Mouse (Mus musculus) midbrain, embryonic 10.5 days (tissue): ENCODE measurements at regions not wholly inside any gene's neighbourhood (a gene's known extent, or its start where the extent isn't known, plus 50 kb on each side); places are given as distances from the start of the nearest gene placed in this dataset.

Source experiments
- DNase-seq: peaks from one replicate; pipeline ENCODE4 v3.0.0-alpha.2; 2017; ENCODE audit warnings: low spot score
- H3K27ac ChIP-seq: fragments of 300-500 bp; sonication (generic); replicated peaks from 2 replicates; pipeline ENCODE4 v1.5.1; 2016; ENCODE audit warnings: mild to moderate bottlenecking
- H3K27me3 ChIP-seq: fragments of 300-500 bp; sonication (generic); 2 replicates; pipeline ENCODE4 v1.6.1; 2016; ENCODE audit warnings: low read depth, mild to moderate bottlenecking; ENCODE audit not compliant: poor library complexity, severe bottlenecking
- H3K36me3 ChIP-seq: fragments of 300-500 bp; sonication (generic); 2 replicates; pipeline ENCODE4 v1.6.1; 2016; ENCODE audit warnings: mild to moderate bottlenecking, moderate library complexity
- H3K4me1 ChIP-seq: fragments of 300-500 bp; sonication (generic); 2 replicates; pipeline ENCODE4 v1.6.1; 2016
- H3K4me3 ChIP-seq: fragments of 300-500 bp; sonication (generic); 2 replicates; pipeline ENCODE4 v1.5.1; 2016; ENCODE audit warnings: mild to moderate bottlenecking, moderate library complexity
- H3K9me3 ChIP-seq: fragments of 300-500 bp; sonication (generic); replicated peaks from 2 replicates; pipeline ENCODE4 v1.6.1; 2016; ENCODE audit warnings: mild to moderate bottlenecking
- WGBS: fragments of 180-500 bp; shearing (Covaris S2); methylation state at CpG from one replicate; pipeline ENCODE4 v1.1.7; 2016; 5-methylcytosine and 5-hydroxymethylcytosine counted together

DNA sequence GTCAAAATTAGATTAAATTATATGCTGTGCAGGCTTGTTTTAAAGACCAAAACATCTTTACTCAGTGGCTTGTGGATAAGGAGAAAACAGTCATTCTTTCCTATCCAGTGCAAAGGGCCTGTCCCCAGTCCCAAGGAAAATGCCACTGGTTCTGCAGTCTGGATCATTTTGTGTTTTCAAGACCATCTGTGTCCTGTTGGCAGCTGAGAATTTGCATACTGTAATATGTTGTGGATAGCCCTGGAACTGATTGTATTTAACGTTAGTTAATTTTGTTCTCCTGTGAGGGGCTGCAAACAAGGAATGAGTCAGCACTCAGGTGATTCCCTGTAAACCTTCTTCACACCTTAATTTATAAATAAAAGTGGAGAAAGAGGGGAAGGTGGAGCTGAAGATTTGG lies 217.9 kb upstream of the B430305J03Rik start:
- H3K4me3 ChIP-seq, result no peak overlapping the region
- DNase-seq, result no peak
- no peaks in the 10 kb centered on the region for H3K36me3 ChIP-seq
- no peaks in the 10 kb centered on the region for H3K9me3 ChIP-seq
- no peak overlapping the region for H3K27ac ChIP-seq
- H3K27me3 ChIP-seq, result no peaks in the 10 kb centered on the region
- no peaks in the 10 kb centered on the region for H3K4me1 ChIP-seq
- 82% methylated on average over 1 of the region's 1 CpGs for WGBS

DNA sequence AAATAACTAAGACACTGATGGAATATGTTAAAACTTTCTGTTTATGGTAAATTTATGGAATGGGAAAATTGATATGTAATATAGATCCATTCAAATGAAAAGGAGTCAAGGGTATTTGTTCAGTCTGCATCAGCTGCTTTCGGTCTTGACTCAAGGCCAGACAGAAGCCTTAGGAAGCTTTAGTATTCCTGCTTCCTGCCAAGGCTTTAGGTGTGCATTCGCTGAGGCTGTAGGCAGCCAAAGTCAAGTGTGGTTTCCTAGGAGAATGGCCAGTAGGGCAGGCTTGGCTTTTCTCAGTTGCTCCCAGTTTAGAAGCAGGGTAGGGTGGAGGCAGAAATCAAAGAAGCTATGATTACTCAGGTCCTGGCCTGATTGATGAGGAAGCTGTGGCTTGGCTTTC lies 217.2 kb upstream of the B430305J03Rik start:
- no peak for DNase-seq
- no peaks in the 10 kb centered on the region for H3K4me1 ChIP-seq

DNA sequence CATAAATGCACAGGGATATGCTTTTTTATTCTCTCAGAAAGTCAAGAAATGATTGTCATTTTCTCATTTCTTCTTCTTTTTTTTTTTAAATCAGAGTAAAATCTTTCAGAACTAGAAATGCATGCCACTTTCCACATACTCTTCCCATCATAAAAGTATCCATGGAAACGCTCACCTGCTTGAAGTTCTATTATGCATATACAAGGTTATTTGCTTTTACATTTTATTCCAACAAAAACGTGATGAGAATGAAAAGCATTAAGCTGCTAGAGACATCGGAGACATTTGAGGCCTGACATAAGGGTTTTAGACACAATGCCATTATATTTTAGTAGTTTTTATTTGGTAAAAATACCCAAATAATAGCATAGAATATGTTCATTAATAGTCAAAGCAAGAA lies 214.5 kb upstream of the B430305J03Rik start:
- Histone ChIP-seq H3K27ac (no peak overlapping the region), H3K27me3 (no peaks in the 10 kb centered on the region), H3K4me3 (no peak overlapping the region), H3K36me3 (no peaks in the 10 kb centered on the region), H3K4me1 (no peaks in the 10 kb centered on the region), H3K9me3 (no peaks in the 10 kb centered on the region)
- WGBS, result 80% methylated on average over 3 of the region's 3 CpGs
- no peak for DNase-seq

More for the DNA sequence above, 217.2 kb upstream of the B430305J03Rik start:
- H3K36me3 ChIP-seq, result no peaks in the 10 kb centered on the region
- H3K4me3 ChIP-seq, result no peak overlapping the region
- 91% methylated on average over 2 of the region's 2 CpGs for WGBS
- H3K27me3 ChIP-seq, result no peaks in the 10 kb centered on the region
- no peaks in the 10 kb centered on the region for H3K9me3 ChIP-seq
- H3K27ac ChIP-seq, result no peak overlapping the region

DNA sequence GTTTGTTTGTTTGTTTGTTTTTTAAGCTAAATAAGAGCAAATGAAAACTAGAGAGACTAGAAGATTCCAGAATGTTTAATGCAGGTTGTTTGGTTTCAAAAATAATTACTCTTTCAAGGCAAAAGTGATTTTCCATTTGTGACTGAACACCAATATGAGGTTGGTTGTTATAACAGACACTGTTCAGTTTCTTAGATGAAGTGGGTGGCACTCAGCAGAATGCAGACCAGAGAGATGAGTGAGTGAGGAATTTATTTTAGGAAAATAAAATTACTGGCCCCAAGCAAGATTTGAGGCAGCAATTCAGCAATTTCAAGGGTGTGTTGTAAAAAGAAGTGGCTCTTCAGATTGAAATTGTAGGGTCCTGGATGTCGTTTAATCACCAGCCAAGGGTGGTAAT lies 171.4 kb upstream of the B430305J03Rik start:
- 81% methylated on average over 1 of the region's 1 CpGs for WGBS
- DNase-seq, result no peak
- no peak overlapping the region for H3K27ac ChIP-seq
- H3K4me1 ChIP-seq, result 0 out of 2 replicates have a peak, but pooled peaks cover 3% of the 10 kb centered on the region
- H3K27me3 ChIP-seq, result no peaks in the 10 kb centered on the region
- no peaks in the 10 kb centered on the region for H3K9me3 ChIP-seq
- H3K36me3 ChIP-seq, result no peaks in the 10 kb centered on the region
- no peak overlapping the region for H3K4me3 ChIP-seq

DNA sequence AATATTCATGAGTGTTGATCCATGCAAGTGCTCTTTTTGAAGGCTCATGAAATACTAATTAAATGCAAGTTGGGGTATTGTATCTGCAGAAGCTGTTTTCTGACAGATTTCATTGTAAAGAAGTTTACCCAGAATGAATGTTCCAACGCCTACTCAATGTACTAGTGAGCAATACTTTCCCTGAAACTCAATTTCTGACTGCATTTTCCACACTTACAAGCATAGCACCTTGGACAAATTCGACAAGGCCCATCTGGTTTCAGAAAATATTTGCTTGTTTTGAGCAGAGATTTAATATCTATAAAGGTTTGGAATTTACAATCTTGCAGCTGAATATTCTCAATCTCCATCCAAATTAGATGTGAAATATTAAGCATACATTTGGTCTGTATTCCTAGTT lies 170.0 kb upstream of the B430305J03Rik start:
- Histone ChIP-seq H3K36me3 (no peaks in the 10 kb centered on the region), H3K4me1 (0 out of 2 replicates have a peak, but pooled peaks cover 3% of the 10 kb centered on the region), H3K4me3 (no peak overlapping the region), H3K27me3 (no peaks in the 10 kb centered on the region), H3K9me3 (no peaks in the 10 kb centered on the region), H3K27ac (no peak overlapping the region)
- WGBS, result 57% methylated on average over 2 of the region's 2 CpGs
- no peak for DNase-seq

DNA sequence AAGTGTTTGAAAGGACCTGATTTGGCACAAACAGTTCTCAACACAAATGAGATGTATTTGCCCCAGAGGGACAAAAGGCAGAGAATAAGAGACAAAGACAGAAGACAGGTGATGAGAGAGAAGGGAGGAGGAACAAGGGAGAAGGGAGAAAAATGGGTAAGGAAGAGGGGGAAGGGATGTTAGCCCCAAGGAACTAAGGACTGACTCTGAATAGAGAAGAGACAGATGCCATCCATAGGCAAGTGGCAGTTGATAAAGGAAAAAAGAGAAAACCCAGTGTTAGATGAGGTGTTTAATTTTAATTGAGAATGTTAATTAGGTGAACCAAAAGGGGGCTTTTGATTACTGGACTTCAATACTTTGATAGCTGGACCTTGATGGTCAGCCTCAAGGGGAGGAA lies 137.4 kb upstream of the B430305J03Rik start:
- no peaks in the 10 kb centered on the region for H3K36me3 ChIP-seq
- no peak overlapping the region for H3K4me3 ChIP-seq
- no peaks in the 10 kb centered on the region for H3K9me3 ChIP-seq
- no peak overlapping the region for H3K27ac ChIP-seq
- no peaks in the 10 kb centered on the region for H3K4me1 ChIP-seq
- H3K27me3 ChIP-seq, result no peaks in the 10 kb centered on the region
- no peak for DNase-seq

DNA sequence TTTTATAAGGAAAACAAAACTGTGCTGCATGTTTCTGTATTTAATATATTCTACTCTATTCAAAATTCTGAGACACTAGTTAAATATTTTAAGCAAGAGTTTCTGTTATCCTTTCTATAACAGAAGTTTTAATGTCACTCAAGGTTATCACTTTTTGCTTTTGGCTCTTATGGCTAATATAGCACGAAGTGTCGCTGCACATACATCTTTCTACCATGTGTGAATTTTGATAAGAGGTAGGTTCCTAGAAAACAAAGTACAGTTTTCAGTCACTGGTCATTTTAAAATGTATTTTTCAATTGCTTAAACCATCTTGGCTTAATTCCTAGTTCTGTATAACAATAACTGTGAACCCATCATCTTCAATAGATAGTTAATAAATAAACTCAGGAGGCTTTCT lies 129.1 kb upstream of the B430305J03Rik start:
- H3K27ac ChIP-seq, result no peak overlapping the region
- no peaks in the 10 kb centered on the region for H3K4me1 ChIP-seq
- DNase-seq, result no peak
- H3K36me3 ChIP-seq, result no peaks in the 10 kb centered on the region
- H3K9me3 ChIP-seq, result no peaks in the 10 kb centered on the region
- no peaks in the 10 kb centered on the region for H3K27me3 ChIP-seq
- H3K4me3 ChIP-seq, result no peak overlapping the region
- WGBS, result 97% methylated on average over 2 of the region's 2 CpGs

DNA sequence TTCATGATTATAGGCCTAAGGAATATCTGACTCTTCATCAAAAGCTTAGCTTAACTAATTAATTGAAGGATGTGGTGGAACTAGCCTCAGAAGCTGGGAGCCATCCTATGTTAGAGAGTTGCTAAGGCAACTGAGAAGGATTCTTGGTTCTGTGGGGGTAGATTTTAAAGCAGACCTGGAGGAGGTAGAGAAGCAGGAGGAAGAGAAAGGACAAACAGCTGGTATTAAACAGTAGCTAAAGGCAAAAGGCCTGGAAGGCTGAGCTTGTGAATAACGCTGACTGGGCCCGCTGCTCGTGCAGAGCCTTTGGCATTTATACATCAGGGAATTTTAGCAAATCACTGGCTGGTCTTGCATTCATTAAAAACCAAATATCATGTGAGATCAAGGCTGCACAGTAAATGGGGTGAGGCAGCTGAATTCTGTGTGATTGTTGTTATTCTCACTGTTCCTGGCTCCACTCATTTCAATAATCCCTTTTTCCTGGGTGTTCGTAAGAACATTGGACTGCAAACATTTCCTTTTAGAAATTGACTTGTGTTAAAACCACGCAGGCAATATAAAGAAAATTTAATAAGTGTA lies 121.1 kb upstream of the B430305J03Rik start:
- 82% methylated on average over 5 of the region's 5 CpGs for WGBS
- Histone ChIP-seq H3K36me3 (no peaks in the 10 kb centered on the region), H3K27me3 (no peaks in the 10 kb centered on the region), H3K4me3 (no peak overlapping the region), H3K9me3 (no peaks in the 10 kb centered on the region), H3K27ac (no peak overlapping the region), H3K4me1 (peaks cover 4% of the 10 kb centered on the region; the same call in 1 of the 2 replicates)
- no peak for DNase-seq

DNA sequence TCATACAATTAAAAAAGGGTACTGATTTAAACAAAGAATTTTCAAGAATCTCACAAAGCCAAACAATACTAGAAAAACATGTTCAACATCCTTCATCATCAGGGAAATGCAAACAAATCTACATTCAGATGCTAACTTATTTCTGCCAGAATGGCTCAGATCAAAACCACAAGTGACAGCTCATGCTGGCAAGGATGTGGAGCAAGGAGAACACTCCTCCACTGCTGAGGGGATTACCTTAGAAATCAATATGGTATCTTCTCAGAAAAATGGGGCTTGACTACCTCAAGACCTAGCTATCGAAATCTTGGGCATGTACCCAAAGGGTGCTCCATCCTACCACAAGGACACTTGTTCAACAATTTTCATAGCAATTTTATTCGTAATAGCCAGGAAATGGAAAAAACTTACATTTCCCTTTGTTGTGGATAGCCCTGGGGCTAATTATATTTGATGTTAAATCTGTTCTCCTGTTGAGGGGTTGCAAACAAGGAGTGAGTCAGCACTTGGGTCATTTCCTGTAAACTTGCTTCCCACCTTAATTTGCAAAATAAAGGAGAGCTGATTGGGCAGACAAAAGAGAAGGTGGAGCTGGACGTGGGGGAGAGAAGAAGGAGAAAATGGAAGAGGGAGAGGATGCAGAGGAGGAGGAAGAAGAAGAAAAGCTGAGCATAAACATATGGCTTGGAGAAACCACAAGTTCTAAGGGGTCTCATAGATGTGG lies 113.3 kb upstream of the B430305J03Rik start:
- WGBS, result 64% methylated on average over 3 of the region's 3 CpGs
- Histone ChIP-seq H3K9me3 (no peaks in the 10 kb centered on the region), H3K27ac (no peak overlapping the region), H3K4me1 (no peaks in the 10 kb centered on the region), H3K36me3 (no peaks in the 10 kb centered on the region), H3K27me3 (no peaks in the 10 kb centered on the region), H3K4me3 (no peak overlapping the region)
- DNase-seq, result no peak

DNA sequence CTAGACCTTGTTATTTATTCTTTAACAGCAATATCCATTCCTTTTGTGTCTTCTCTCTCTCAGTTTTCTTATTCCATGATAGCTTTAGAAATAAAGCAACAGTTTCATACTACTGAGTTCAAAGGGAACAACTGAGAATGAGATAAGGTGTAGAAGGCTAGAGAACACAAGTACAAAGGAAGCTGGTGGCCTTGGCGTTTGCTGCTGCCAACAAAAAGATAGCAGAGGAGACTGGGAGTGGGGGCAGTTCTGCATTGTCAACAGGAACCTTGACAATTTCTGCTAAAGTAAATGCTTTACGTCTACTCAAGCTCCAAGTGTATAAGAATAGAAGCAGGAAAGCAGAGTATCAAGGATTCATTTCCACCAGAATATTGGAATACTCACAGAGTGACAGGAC lies 109.3 kb upstream of the B430305J03Rik start:
- Histone ChIP-seq H3K4me3 (no peak overlapping the region), H3K27ac (no peak overlapping the region)

DNA sequence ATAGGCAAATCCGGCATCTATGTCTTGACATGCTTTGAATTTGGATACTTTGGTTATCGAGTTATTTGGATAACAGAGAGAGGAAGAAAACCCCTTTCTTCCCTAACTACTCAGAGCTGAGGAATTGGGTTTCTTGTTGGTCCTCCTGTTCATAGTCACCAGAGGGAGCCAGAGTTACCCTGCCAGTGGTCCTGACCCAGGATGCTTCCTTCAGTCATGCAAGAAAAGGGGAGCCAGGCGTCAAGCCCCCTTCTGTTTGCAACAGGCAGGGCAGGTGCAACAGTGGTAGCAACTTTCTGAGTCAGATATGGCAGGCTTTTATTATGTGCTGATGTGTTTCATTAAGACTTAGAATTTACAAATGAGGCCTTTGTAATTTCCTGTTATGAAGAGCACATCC lies 101.4 kb upstream of the B430305J03Rik start:
- H3K27ac ChIP-seq, result no peak overlapping the region
- no peak overlapping the region for H3K4me3 ChIP-seq
- WGBS, result 33% methylated on average over 3 of the region's 3 CpGs
- H3K27me3 ChIP-seq, result no peaks in the 10 kb centered on the region
- peak; percentile 39 for DNase-seq
- H3K4me1 ChIP-seq, result no peaks in the 10 kb centered on the region
- no peaks in the 10 kb centered on the region for H3K9me3 ChIP-seq
- no peaks in the 10 kb centered on the region for H3K36me3 ChIP-seq

More for the DNA sequence above, 109.3 kb upstream of the B430305J03Rik start:
- DNase-seq, result no peak
- Histone ChIP-seq H3K9me3 (no peaks in the 10 kb centered on the region), H3K36me3 (no peaks in the 10 kb centered on the region), H3K27me3 (no peaks in the 10 kb centered on the region), H3K4me1 (no peaks in the 10 kb centered on the region)
- 64% methylated on average over 2 of the region's 2 CpGs for WGBS

DNA sequence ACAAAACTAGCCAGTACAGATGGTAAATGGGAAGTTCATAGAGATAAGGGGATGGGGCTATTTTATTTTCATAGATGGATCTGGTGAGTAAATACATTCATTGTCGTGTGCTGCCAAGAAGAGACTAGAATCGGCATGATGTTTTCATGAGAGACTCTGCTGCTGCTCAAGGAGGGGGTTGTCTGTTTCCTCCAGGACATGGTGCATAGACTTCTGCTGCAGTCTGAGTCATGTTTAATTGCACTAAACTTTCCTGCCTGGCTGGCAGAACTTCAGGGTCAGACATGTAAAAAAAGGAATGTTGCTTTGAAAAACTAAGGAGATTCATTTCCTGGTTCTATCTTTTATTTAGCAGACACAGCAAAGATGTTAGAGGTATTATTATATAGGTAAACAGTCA lies 100.9 kb upstream of the B430305J03Rik start:
- no peak for DNase-seq
- 82% methylated on average over 2 of the region's 2 CpGs for WGBS
- no peaks in the 10 kb centered on the region for H3K9me3 ChIP-seq

DNA sequence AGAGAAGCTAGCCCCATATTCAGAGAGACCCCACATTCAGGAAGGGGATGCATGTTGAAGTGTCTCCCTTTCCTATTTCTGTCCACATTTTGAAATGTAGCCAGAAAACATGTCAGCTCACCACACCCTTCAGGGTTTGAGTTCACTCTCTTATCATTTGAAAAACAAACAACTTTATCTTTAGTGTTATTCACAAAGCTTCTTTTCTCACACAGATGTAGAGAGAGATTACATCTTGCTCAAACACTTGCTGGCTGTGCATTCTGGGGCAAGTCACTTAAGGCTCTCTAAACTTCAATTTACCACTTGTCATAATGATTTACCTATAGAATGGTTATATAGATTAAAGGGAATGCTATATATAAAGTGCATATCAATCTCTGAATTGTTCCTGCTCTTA lies 94.3 kb upstream of the B430305J03Rik start:
- no peak overlapping the region for H3K27ac ChIP-seq
- H3K4me3 ChIP-seq, result no peak overlapping the region
- no peaks in the 10 kb centered on the region for H3K9me3 ChIP-seq
- H3K36me3 ChIP-seq, result no peaks in the 10 kb centered on the region
- no peak for DNase-seq
- no peaks in the 10 kb centered on the region for H3K4me1 ChIP-seq
- no peaks in the 10 kb centered on the region for H3K27me3 ChIP-seq

More for the DNA sequence above, 100.9 kb upstream of the B430305J03Rik start:
- H3K27me3 ChIP-seq, result no peaks in the 10 kb centered on the region
- H3K4me3 ChIP-seq, result no peak overlapping the region
- H3K36me3 ChIP-seq, result no peaks in the 10 kb centered on the region
- no peaks in the 10 kb centered on the region for H3K4me1 ChIP-seq
- no peak overlapping the region for H3K27ac ChIP-seq
